ENCODE assay signal across 20 mouse cellular contexts in the genomic region with DNA sequence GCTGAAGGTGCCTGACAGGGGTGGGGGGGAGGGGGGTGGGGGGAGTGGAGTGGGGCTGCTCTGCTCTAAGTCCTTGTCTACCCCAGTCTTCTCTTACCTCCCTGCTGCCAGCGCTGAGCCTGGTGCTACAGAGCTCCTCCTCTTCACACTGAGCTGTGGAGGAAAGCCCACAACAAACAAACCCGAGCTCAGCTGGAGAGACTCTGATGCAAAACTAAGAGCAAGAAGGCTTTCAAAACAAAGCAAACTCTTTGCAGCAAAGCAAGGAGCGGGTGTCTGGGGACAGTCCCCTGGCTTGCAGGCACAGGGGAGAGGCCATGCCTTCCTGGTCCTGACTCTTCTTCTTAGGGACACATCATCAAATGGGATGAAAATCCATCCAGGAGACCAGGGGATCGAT. TPM values are rescaled to one million over a fixed set of nuclear protein-coding genes. Genes with fewer than 3 reads are reported as not detected.
DNase-seq lines count a peak whose midpoint lies in the region; ATAC-seq lines count a peak whose summit lies in the region.
"Had no signal": no experiment of that assay in that cellular context is flagged by ENCODE, and none has a peak within 500 bp of the region (broad histone marks: within the 10 kb centered on the region; RNA-seq: fewer than 3 reads in every experiment).

No protein-coding gene starts in this region.

- peak; percentile 12 for DNase-seq in lung, postnatal 36 days
- DNase-seq in lung, adult 18-20 months: no peak
- DNase-seq in thymus, postnatal 14 days: peak; percentile 88
- no peak for DNase-seq in right cerebral cortex, postnatal 25 days
- no peak for DNase-seq in adrenal gland, postnatal 36 days
- DNase-seq: cerebellum, adult 18-20 months; forebrain, postnatal 0 days; gastrocnemius, adult 2 months; heart, adult 18-20 months; heart, postnatal 14 days; kidney, adult 8-10 months; kidney, postnatal 25 days; midbrain, embryonic 14.5 days; right cerebral cortex, adult 18-20 months; spleen, adult 18-20 months had no signal

- peak; percentile 78 for ATAC-seq in CD4-positive, CD25-positive, alpha-beta regulatory T cell, adult 4 months
- peak; percentile 77 for ATAC-seq in activated CD4-positive, CD25-positive, alpha-beta regulatory T cell, adult 4 months
- ATAC-seq: forebrain, postnatal 0 days had no signal

RNA-seq across cellular contexts. Expression of gene Hsdl1, which starts 5.1 kb away (rescaled TPM):
- 10 to 100 TPM; 68.3 to 83.5 TPM for polyA plus RNA-seq in CD4-positive, CD25-positive, alpha-beta regulatory T cell, adult 4 months (2017; shearing (Covaris generic))
- polyA plus RNA-seq in activated CD4-positive, CD25-positive, alpha-beta regulatory T cell, adult 4 months (2017; shearing (Covaris generic)): 10 to 100 TPM; 44.3 to 54.5 TPM
- total RNA-seq in adrenal gland, postnatal 36 days (2021): 10 to 100 TPM; 22.7 to 52.4 TPM

RNA-seq across cellular contexts. Expression of gene Dnaaf1, which starts 5.2 kb away (rescaled TPM):
- polyA plus RNA-seq in CD4-positive, CD25-positive, alpha-beta regulatory T cell, adult 4 months (2017; shearing (Covaris generic)): not detected
- not detected for polyA plus RNA-seq in activated CD4-positive, CD25-positive, alpha-beta regulatory T cell, adult 4 months (2017; shearing (Covaris generic))
- total RNA-seq in adrenal gland, postnatal 36 days (2021): under 1 TPM in 1 of 2 experiments, not detected in 1; 0.10 TPM
- total RNA-seq: adrenal gland, postnatal 14 days; common myeloid progenitor, adult 5-6 weeks; forebrain, postnatal 0 days; gastrocnemius, adult 2 months had no signal

RNA-seq across cellular contexts. Expression of gene Mbtps1, which starts 11.3 kb away (rescaled TPM):
- 10 to 100 TPM; 45.9 to 90.2 TPM for polyA plus RNA-seq in CD4-positive, CD25-positive, alpha-beta regulatory T cell, adult 4 months (2017; shearing (Covaris generic))
- 10 to 100 TPM; 28.6 to 44.1 TPM for polyA plus RNA-seq in activated CD4-positive, CD25-positive, alpha-beta regulatory T cell, adult 4 months (2017; shearing (Covaris generic))
- total RNA-seq in adrenal gland, postnatal 36 days (2021): 100 to 1,000 TPM in 1 of 2 experiments, 10 to 100 TPM in 1; 89.2 to 106 TPM

RNA-seq across cellular contexts. Expression of gene Taf1c, which starts 35.1 kb away (rescaled TPM):
- 10 to 100 TPM; 13.3 to 17.1 TPM for polyA plus RNA-seq in CD4-positive, CD25-positive, alpha-beta regulatory T cell, adult 4 months (2017; shearing (Covaris generic))
- polyA plus RNA-seq in activated CD4-positive, CD25-positive, alpha-beta regulatory T cell, adult 4 months (2017; shearing (Covaris generic)): 10 to 100 TPM in 1 of 2 experiments, 1 to 10 TPM in 1; 9.8 to 13.4 TPM
- 10 to 100 TPM; 11.4 to 12.5 TPM for total RNA-seq in adrenal gland, postnatal 36 days (2021)

RNA-seq across cellular contexts. Expression of gene Adad2, which starts 42.7 kb away (rescaled TPM):
- polyA plus RNA-seq in CD4-positive, CD25-positive, alpha-beta regulatory T cell, adult 4 months (2017; shearing (Covaris generic)): not detected
- not detected for polyA plus RNA-seq in activated CD4-positive, CD25-positive, alpha-beta regulatory T cell, adult 4 months (2017; shearing (Covaris generic))
- not detected for total RNA-seq in adrenal gland, postnatal 36 days (2021)
- total RNA-seq: adrenal gland, postnatal 14 days; common myeloid progenitor, adult 5-6 weeks; forebrain, postnatal 0 days; gastrocnemius, adult 2 months; heart, adult 18-20 months; heart, postnatal 14 days had no signal
- polyA plus RNA-seq: liver, embryonic 16.5 days had no signal

Comparison
In these comparisons a context has a peak if more than half of its experiments do, and no peak if none do; other contexts are left out.
1. DNase-seq: peak in lung, postnatal 36 days (single experiment) and thymus, postnatal 14 days (single experiment); none in lung, adult 18-20 months (0 of 2), right cerebral cortex, postnatal 25 days (single experiment) and adrenal gland, postnatal 36 days (0 of 2).